Mouse (Mus musculus) heart, embryonic 15.5 days (tissue): ENCODE measurements around the gene Cdhr5. TPM values are rescaled to one million over a fixed set of nuclear protein-coding genes. Genes with fewer than 3 reads are reported as not detected.

ENCODE experiments used
- ATAC-seq: fragments of 200-750 bp; cut with Nextera tagmentation; replicated peaks from 2 replicates; pipeline ENCODE4 v1.8.0; 2017; ENCODE audit warnings: low read depth, moderate TSS enrichment; ENCODE audit not compliant: insufficient number of reproducible peaks, insufficient read depth, low FRiP score
- H3K27ac ChIP-seq: fragments of 300-500 bp; sonication (generic); 2 replicates; pipeline ENCODE4 v1.5.1; 2015; ENCODE audit warnings: mild to moderate bottlenecking, inconsistent platforms
- H3K27me3 ChIP-seq: fragments of 300-500 bp; sonication (generic); 2 replicates; pipeline ENCODE4 v1.6.1; 2015; ENCODE audit warnings: inconsistent platforms
- H3K36me3 ChIP-seq: fragments of 300-500 bp; sonication (generic); 2 replicates; pipeline ENCODE4 v1.6.1; 2015; ENCODE audit warnings: mild to moderate bottlenecking, inconsistent platforms
- H3K4me1 ChIP-seq: fragments of 300-500 bp; sonication (generic); replicated peaks from 2 replicates; pipeline ENCODE4 v1.6.1; 2015; ENCODE audit warnings: inconsistent platforms
- H3K4me2 ChIP-seq: fragments of 300-500 bp; sonication (generic); 2 replicates; pipeline ENCODE4 v1.6.1; 2015; ENCODE audit warnings: inconsistent platforms, mild to moderate bottlenecking, moderate library complexity
- H3K4me3 ChIP-seq: fragments of 300-500 bp; sonication (generic); 2 replicates; pipeline ENCODE4 v1.5.1; 2015; ENCODE audit warnings: mild to moderate bottlenecking, inconsistent platforms
- H3K9ac ChIP-seq: fragments of 300-500 bp; sonication (generic); 2 replicates; pipeline ENCODE4 v1.6.1; 2015; ENCODE audit warnings: mild to moderate bottlenecking, inconsistent platforms
- H3K9me3 ChIP-seq: fragments of 300-500 bp; sonication (generic); replicated peaks from 2 replicates; pipeline ENCODE4 v1.6.1; 2016; ENCODE audit warnings: inconsistent platforms
- WGBS: fragments of 180-500 bp; shearing (Covaris S2); methylation state at CpG from one replicate; pipeline ENCODE4 v1.1.7; 2015; ENCODE audit warnings: mixed read lengths; 5-methylcytosine and 5-hydroxymethylcytosine counted together
- polyA plus RNA-seq: library from polyadenylated mRNA; unstranded; fragments of >200 nt; fragmentation: Nextera tagmentation; extraction: Ambion mirVana; gene quantifications from 2 replicates; pipeline ENCODE4 v1.2.1, GENCODE M21; 2015

Gene Cdhr5
- polyA plus RNA-seq, 1 experiment from 2014 or later = 0.05 TPM

- Histone ChIP-seq H3K9ac (no peak overlapping the region), H3K9me3 (no peaks in the 10 kb centered on the region), H3K4me2 (peak overlapping the region; percentile 97; the same call in 1 of the 2 replicates), H3K27ac (no peak overlapping the region), H3K27me3 (peaks cover 25% of the 10 kb centered on the region), H3K36me3 (no peaks in the 10 kb centered on the region), H3K4me3 (peak overlapping the region; percentile 52; the same call in 1 of the 2 replicates), H3K4me1 (peaks cover 11% of the 10 kb centered on the region)
- peak; percentile 21 for ATAC-seq
- 78% methylated on average over 11 of the region's 11 CpGs for WGBS
These were observed 1.4 kb upstream of the Cdhr5 start for GRCm38 (mm10) chr7:141277701-141278678.

DNA sequence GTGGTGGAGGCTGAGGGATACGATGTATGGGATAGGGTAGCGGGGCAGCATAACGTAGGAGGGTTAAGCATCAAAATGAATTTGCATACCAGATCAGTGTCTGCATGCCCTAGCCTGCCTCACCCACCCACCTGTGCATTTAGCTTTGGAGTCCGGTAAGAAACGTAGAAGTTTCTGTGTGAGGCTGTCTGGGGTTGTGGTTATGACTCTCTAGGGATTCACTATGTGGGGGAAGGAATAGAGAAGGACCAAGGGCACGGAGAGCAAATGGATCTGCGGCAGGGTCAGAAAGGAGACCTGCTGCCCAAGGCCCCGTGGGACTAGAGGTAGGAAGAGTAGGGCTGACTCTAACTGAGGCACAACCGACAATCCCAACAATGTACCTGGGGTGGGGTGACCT, 1.2 kb downstream of the Cdhr5 start:
- Histone ChIP-seq H3K4me1 (peaks cover 11% of the 10 kb centered on the region), H3K4me2 (no peak overlapping the region), H3K4me3 (no peak overlapping the region), H3K27ac (no peak overlapping the region), H3K36me3 (no peaks in the 10 kb centered on the region), H3K27me3 (peaks cover 25% of the 10 kb centered on the region), H3K9ac (no peak overlapping the region), H3K9me3 (no peaks in the 10 kb centered on the region)
- WGBS = 84% methylated on average over 9 of the region's 9 CpGs
- no peak for ATAC-seq

DNA sequence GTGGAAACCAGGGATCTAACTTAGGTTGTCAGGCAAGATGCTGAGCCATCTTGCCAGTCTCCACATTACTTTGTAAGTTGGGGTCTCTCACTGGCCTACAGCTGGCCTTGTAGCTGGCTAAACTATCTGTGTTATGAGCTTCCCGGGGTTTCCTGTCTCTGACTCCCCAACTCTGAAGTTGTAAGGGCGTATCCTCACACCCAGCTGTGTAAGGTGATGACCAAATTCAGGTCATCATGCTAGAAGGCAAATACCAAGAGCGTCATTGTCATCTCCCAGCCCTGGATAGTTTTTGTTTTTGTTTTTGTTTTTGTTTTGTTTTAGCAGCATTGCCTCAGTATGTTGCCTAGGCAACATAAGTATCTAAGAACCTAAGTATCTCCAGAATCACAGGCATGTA, 6.0 kb downstream of the Cdhr5 start:
- H3K4me1 ChIP-seq = peaks cover 8% of the 10 kb centered on the region
- peaks cover 5% of the 10 kb centered on the region; the same call in 1 of the 2 replicates for H3K27me3 ChIP-seq
- H3K4me2 ChIP-seq = no peak overlapping the region
- H3K27ac ChIP-seq = no peak overlapping the region
- H3K36me3 ChIP-seq = no peaks in the 10 kb centered on the region
- no peaks in the 10 kb centered on the region for H3K9me3 ChIP-seq
- H3K4me3 ChIP-seq = no peak overlapping the region
- no peak overlapping the region for H3K9ac ChIP-seq
- ATAC-seq = no peak
- 88% methylated on average over 3 of the region's 3 CpGs for WGBS

GRCm38 (mm10) chr7:141269273-141269545, 7.4 kb downstream of the Cdhr5 start:
- WGBS = 73% methylated on average over 14 of the region's 14 CpGs
- Histone ChIP-seq H3K4me3 (peak overlapping the region; percentile 19), H3K27ac (no peak overlapping the region), H3K36me3 (no peaks in the 10 kb centered on the region), H3K9ac (no peak overlapping the region), H3K4me2 (peak overlapping the region; percentile 52), H3K9me3 (no peaks in the 10 kb centered on the region), H3K27me3 (no peaks in the 10 kb centered on the region), H3K4me1 (peaks cover 16% of the 10 kb centered on the region)
- no peak for ATAC-seq

- ATAC-seq = no peak
These were observed 7.9 kb downstream of the Cdhr5 start for GRCm38 (mm10) chr7:141268466-141269272.

GRCm38 (mm10) chr7:141265739-141266561, 10.6 kb downstream of the Cdhr5 start, which contains the start of gene Irf7:
TSS of gene Irf7 (minus strand) at chr7:141266481.
- H3K9ac ChIP-seq = peak within 1 kb of the TSS; percentile 69
- H3K9me3 ChIP-seq = no peaks in the 10 kb centered on the region
- H3K4me3 ChIP-seq = peak within 1 kb of the TSS; percentile 71
- H3K36me3 ChIP-seq = peaks cover 31% of the 10 kb centered on the region
- H3K27me3 ChIP-seq = no peaks in the 10 kb centered on the region
- peaks cover 16% of the 10 kb centered on the region for H3K4me1 ChIP-seq
- H3K4me2 ChIP-seq = peak within 1 kb of the TSS; percentile 89
- WGBS = 8% methylated on average over 25 of the region's 25 CpGs
- H3K27ac ChIP-seq = 0 out of 2 replicates have a peak within 1 kb of the TSS, but pooled peaks have one; percentile 9
- peak; percentile 73 for ATAC-seq

More at GRCm38 (mm10) chr7:141268466-141269272, 7.9 kb downstream of the Cdhr5 start:
- WGBS = 60% methylated on average over 24 of the region's 24 CpGs
- peaks cover 5% of the 10 kb centered on the region; the same call in 1 of the 2 replicates for H3K36me3 ChIP-seq
- H3K27ac ChIP-seq = no peak overlapping the region
- H3K9ac ChIP-seq = no peak overlapping the region
- H3K4me2 ChIP-seq = peak overlapping the region; percentile 52
- H3K4me1 ChIP-seq = peaks cover 16% of the 10 kb centered on the region
- peak overlapping the region; percentile 19 for H3K4me3 ChIP-seq
- no peaks in the 10 kb centered on the region for H3K27me3 ChIP-seq
- H3K9me3 ChIP-seq = no peaks in the 10 kb centered on the region

DNA sequence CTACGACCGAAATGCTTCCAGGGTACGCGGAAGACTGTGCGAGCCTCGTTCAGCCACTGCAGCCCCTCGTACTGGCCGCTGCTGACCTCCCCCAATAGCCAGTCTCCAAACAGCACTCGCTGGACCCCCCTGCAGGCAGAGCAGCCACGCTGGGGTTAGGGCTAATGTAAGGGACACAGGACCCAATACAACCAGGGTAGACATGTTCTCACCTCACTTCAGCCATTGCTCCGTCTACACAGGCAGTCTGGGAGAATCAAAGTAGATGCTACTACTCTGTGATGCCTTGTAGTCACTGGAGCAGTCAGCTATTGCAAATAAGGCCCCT, 11.2 kb downstream of the Cdhr5 start:
- H3K4me2 ChIP-seq = peak overlapping the region; percentile 89
- H3K9me3 ChIP-seq = no peaks in the 10 kb centered on the region
- H3K4me3 ChIP-seq = peak overlapping the region; percentile 71
- H3K9ac ChIP-seq = no peak overlapping the region
- H3K4me1 ChIP-seq = peaks cover 16% of the 10 kb centered on the region
- no peak overlapping the region for H3K27ac ChIP-seq
- no peaks in the 10 kb centered on the region for H3K27me3 ChIP-seq
- no peak for ATAC-seq
- 36% methylated on average over 11 of the region's 11 CpGs for WGBS
- H3K36me3 ChIP-seq = peaks cover 37% of the 10 kb centered on the region

DNA sequence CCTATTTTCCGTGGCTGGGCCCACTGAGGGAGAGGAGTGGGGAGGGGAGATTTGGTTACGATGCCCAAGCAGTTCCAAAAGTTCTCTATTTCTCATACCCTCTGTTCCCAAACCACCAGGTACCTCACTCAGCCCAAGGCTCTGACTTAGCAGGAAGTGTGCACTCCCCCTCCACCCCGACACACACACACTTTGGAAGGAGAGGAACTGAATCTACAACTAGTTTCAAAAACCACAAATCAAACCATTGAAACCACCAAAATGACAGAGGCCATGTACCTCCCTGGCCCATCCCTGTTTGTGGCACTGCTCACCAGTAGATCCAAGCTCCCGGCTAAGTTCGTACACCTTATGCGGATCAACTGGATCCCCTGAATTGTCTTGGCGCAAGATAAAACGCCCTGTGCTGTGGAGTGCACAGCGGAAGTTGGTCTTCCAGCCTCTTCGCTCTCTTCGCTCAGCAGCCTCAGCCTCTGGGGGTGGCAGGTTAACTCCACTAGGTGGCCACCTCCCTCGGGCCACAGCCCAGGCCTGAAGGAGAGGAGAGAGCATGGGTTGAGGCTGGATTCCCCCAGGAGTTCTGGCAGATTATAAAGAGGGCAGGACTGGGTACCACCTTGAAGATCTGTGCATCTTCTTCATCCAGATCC, 11.7 kb downstream of the Cdhr5 start:
- Histone ChIP-seq H3K36me3 (peaks cover 42% of the 10 kb centered on the region), H3K27me3 (no peaks in the 10 kb centered on the region), H3K4me1 (peaks cover 16% of the 10 kb centered on the region), H3K9me3 (no peaks in the 10 kb centered on the region), H3K27ac (no peak overlapping the region), H3K9ac (no peak overlapping the region), H3K4me2 (peak overlapping the region; percentile 89), H3K4me3 (peak overlapping the region; percentile 71)
- 30% methylated on average over 12 of the region's 12 CpGs for WGBS
- no peak for ATAC-seq

DNA sequence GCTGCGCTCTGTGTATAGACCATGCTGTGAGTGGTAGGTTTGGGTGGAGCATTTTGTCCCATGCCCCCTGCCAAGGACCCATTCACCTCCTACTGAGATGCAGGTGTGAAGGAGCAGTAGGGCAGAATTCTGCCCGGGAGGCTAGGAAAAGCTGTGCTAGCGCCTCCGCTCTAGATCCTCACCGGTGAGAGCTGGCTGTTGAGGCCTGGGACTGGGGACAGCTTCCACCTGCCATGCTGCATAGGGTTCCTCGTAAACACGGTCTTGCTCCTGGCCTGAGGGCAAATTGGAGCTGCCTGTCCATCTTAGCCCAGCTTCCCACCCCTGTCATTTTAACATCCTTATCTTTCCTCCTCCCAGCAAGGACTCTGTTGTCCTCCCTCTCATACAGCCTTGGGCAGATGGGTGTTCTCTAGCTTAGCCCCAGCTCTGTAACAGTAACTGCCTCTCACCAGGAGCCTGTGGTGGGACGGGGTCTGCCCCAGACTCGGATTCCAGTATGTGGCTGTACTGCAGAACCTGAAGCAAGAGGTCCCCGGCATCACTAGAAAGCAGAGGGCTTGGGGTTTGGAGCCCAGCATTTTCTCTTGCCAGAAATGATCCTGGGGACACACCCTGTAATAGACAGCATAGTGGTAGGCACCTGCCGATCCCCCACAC, 12.4 kb downstream of the Cdhr5 start:
- ATAC-seq = no peak
- H3K9ac ChIP-seq = no peak overlapping the region
- H3K4me2 ChIP-seq = no peak overlapping the region
- peaks cover 49% of the 10 kb centered on the region for H3K36me3 ChIP-seq
- H3K27ac ChIP-seq = no peak overlapping the region
- peaks cover 16% of the 10 kb centered on the region for H3K4me1 ChIP-seq
- 70% methylated on average over 11 of the region's 11 CpGs for WGBS
- H3K4me3 ChIP-seq = no peak overlapping the region
- H3K27me3 ChIP-seq = no peaks in the 10 kb centered on the region
- H3K9me3 ChIP-seq = no peaks in the 10 kb centered on the region

GRCm38 (mm10) chr7:141263640-141264039, 12.9 kb downstream of the Cdhr5 start:
- no peak overlapping the region for H3K9ac ChIP-seq
- H3K4me2 ChIP-seq = no peak overlapping the region
- WGBS = 86% methylated on average over 13 of the region's 13 CpGs
- H3K4me3 ChIP-seq = no peak overlapping the region
- peaks cover 54% of the 10 kb centered on the region for H3K36me3 ChIP-seq
- no peaks in the 10 kb centered on the region for H3K27me3 ChIP-seq
- H3K27ac ChIP-seq = no peak overlapping the region
- no peak for ATAC-seq
- peaks cover 16% of the 10 kb centered on the region for H3K4me1 ChIP-seq
- H3K9me3 ChIP-seq = no peaks in the 10 kb centered on the region
